Mouse (Mus musculus): ENCODE measurements around the gene Hist1h2bf.

GRCm38 (mm10) chr13:23583387-23584068, 9.5 kb upstream of the Hist1h2bf start:
- TF ChIP-seq CTCF (IDR thresholded peaks at IDR 0.05; ENCODE audit: low read depth, low read length), result no peak
- TF ChIP-seq POLR2A (IDR thresholded peaks at IDR 0.05; ENCODE audit: borderline replicate concordance, low read depth, low read length), result no peak

Measured in bone marrow macrophage, adult 2 months (primary cell).